Mouse (Mus musculus): Measurements from ENCODE around the gene A430005L14Rik.

GRCm38 (mm10) chr4:153929425-153929824 is 27.6 kb upstream of the A430005L14Rik start:
- TF ChIP-seq CTCF (IDR thresholded peaks at IDR 0.05; ENCODE audit: low read depth), result no peak
- TF ChIP-seq EP300 (IDR thresholded peaks at IDR 0.05; ENCODE audit: low read depth), result no peak

Data from liver, embryonic 14.5 days (tissue).